Mouse (Mus musculus): Measurements from ENCODE around the gene Plch2.

DNA sequence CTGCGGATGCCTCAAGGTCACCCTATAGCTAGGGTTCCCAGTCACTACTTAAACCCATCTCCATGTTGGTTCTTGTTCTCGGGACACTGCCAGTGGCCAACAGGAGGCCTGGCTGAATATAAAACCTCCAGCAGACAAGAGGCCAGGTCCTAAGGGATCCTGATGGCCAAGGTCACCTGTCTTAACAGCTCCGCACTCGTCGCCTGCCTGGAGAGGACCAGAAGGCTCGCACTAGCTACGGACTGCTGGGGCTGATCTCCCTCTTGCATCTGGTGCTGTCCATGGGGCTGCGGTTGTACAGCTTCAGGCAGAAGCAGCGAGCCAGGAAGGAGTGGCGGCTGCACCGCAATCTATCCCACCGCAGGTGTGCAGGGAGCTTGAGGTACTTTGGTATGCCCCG lies 13.6 kb upstream of the Plch2 start:
- TF ChIP-seq POLR2A (IDR thresholded peaks at IDR 0.05; ENCODE audit: low read depth, low read length) (no peak), CTCF (IDR thresholded peaks at IDR 0.05; ENCODE audit: extremely low read depth, insufficient read length, insufficient replicate concordance, low read depth, low read length) (no peak)
